Mouse (Mus musculus): ENCODE results near the gene Slc25a21. TPM values are rescaled to one million over a fixed set of nuclear protein-coding genes. Genes with fewer than 3 reads are reported as not detected.

Gene Slc25a21
- polyA plus RNA-seq, 1 experiment from 2014 or later: 0.46 TPM

DNA sequence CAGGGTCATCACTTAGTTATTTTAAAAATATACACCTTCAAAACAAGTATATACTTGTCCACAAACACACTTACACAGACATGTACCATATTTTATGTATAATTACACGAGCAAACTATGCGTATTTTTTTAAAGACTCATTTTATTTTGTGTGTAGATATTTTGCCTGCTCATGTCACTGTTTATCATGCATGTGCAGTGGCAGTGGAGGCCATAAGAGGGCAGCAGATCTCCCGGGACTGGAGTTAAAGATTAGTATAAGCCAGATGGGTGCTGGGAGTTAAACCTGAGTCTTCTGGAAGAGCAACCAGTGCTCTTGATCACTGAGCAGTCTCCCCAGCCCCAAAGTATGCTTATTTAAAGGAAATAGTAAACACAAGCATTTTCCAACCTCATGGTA, 522.5 kb downstream of the Slc25a21 start:
- Histone ChIP-seq H3K9ac (ENCODE audit: low read length) (no peak overlapping the region), H3K4me2 (ENCODE audit: low read depth, low read length) (no peak overlapping the region), H3K36me3 (ENCODE audit: control insufficient read depth, insufficient read depth) (no peaks in the 10 kb centered on the region), H3K27me3 (ENCODE audit: control insufficient read depth, insufficient read depth, low read length) (peaks cover 6% of the 10 kb centered on the region), H3K27ac (ENCODE audit: low read length) (no peak overlapping the region), H3K4me3 (ENCODE audit: low read length) (no peak overlapping the region), H3K9me3 (replicated peaks; ENCODE audit: control insufficient read depth, low read length) (no peaks in the 10 kb centered on the region), H3K4me1 (ENCODE audit: control insufficient read depth, insufficient read depth, low read length) (no peaks in the 10 kb centered on the region)
- 26% methylated on average over 3 of the region's 3 CpGs for WGBS
- no peak for ATAC-seq (replicated peaks; ENCODE audit: extremely low read depth, insufficient read depth, low FRiP score)

DNA sequence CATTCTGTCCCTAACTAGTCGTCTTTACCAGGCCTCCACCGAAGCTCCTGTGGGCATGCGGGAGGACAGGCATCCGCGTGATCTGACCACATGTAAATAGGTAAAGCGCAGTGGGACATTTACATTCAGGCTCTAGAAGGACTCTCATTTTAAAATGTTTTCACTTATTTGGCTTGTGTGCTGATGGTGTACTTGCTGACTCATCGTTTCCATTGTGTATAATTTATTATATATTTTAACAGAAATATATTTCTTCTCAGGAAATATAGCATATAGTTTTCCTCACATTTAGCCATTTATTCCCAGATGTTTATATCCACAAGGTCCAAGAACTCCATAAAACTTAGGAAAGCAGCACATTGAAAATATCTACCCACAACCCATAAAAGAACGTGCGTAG, 526.5 kb downstream of the Slc25a21 start:
- Histone ChIP-seq H3K36me3 (ENCODE audit: control insufficient read depth, insufficient read depth) (no peaks in the 10 kb centered on the region), H3K9me3 (replicated peaks; ENCODE audit: control insufficient read depth, low read length) (no peaks in the 10 kb centered on the region), H3K27me3 (ENCODE audit: control insufficient read depth, insufficient read depth, low read length) (no peaks in the 10 kb centered on the region), H3K9ac (ENCODE audit: low read length) (no peak overlapping the region), H3K4me3 (ENCODE audit: low read length) (no peak overlapping the region), H3K4me1 (ENCODE audit: control insufficient read depth, insufficient read depth, low read length) (no peaks in the 10 kb centered on the region), H3K4me2 (ENCODE audit: low read depth, low read length) (no peak overlapping the region), H3K27ac (ENCODE audit: low read length) (no peak overlapping the region)
- no peak for ATAC-seq (replicated peaks; ENCODE audit: extremely low read depth, insufficient read depth, low FRiP score)
- WGBS: 88% methylated on average over 9 of the region's 9 CpGs

DNA sequence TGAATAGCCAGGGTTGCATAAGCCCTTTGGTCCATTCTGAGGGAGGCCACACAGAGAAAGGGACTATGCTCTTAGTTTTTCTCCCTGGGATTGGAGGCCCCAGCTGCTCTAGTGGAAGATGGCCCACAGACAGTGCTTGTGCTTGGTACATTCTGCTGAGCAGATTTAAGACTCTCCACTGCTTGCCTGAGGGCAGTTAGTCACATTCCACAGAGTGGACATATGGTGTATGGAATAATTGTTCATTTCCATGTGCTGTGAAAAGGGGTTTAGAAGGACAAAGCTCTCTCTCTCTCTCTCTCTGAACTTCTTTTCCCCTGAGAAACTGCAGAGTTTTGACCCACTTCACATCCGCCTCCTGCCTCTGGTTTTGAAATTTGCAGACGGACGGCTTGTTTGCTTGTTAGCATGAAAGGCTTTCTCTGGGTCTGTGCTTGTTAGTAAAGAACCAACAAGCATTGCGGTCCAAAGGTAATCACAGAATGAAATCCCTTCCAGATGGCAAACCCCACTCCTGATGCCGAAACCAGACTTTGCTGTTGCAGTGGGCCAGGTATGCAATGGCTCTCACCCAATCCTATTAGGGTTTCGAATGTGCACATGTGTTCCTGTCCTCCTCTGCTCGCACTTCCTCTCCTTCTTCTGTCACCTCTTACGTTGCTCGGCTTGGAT, 527.7 kb downstream of the Slc25a21 start:
- no peak overlapping the region for H3K27ac ChIP-seq (ENCODE audit: low read length)
- H3K4me3 ChIP-seq (ENCODE audit: low read length): no peak overlapping the region
- 86% methylated on average over 9 of the region's 9 CpGs for WGBS
- no peak for ATAC-seq (replicated peaks; ENCODE audit: extremely low read depth, insufficient read depth, low FRiP score)
- no peaks in the 10 kb centered on the region for H3K4me1 ChIP-seq (ENCODE audit: control insufficient read depth, insufficient read depth, low read length)
- H3K4me2 ChIP-seq (ENCODE audit: low read depth, low read length): no peak overlapping the region
- no peaks in the 10 kb centered on the region for H3K36me3 ChIP-seq (ENCODE audit: control insufficient read depth, insufficient read depth)
- H3K9ac ChIP-seq (ENCODE audit: low read length): no peak overlapping the region
- no peaks in the 10 kb centered on the region for H3K27me3 ChIP-seq (ENCODE audit: control insufficient read depth, insufficient read depth, low read length)
- H3K9me3 ChIP-seq (replicated peaks; ENCODE audit: control insufficient read depth, low read length): no peaks in the 10 kb centered on the region

Other genes with a start within 250 kb of the Slc25a21 start
- gene Prps1l3, start 32.9 kb upstream of the Slc25a21 start, polyA plus RNA-seq (2015; fragmentation: Nextera tagmentation; extraction: Ambion mirVana): 37.6 and 43.0 TPM in 2 replicates
- gene Mipol1, start 33.0 kb upstream of the Slc25a21 start, polyA plus RNA-seq (2015; fragmentation: Nextera tagmentation; extraction: Ambion mirVana): 8.0 TPM in 2 replicates

All from heart, embryonic 16.5 days (tissue).